Mouse (Mus musculus) cerebellum, adult 11 months (tissue): ENCODE measurements at regions not wholly inside any gene's neighbourhood (a gene's known extent, or its start where the extent isn't known, plus 50 kb on each side); places are given as distances from the start of the nearest gene placed in this dataset.

Experiments
- DNase-seq: peaks from one replicate; pipeline ENCODE4 v3.0.0; 2022

DNA sequence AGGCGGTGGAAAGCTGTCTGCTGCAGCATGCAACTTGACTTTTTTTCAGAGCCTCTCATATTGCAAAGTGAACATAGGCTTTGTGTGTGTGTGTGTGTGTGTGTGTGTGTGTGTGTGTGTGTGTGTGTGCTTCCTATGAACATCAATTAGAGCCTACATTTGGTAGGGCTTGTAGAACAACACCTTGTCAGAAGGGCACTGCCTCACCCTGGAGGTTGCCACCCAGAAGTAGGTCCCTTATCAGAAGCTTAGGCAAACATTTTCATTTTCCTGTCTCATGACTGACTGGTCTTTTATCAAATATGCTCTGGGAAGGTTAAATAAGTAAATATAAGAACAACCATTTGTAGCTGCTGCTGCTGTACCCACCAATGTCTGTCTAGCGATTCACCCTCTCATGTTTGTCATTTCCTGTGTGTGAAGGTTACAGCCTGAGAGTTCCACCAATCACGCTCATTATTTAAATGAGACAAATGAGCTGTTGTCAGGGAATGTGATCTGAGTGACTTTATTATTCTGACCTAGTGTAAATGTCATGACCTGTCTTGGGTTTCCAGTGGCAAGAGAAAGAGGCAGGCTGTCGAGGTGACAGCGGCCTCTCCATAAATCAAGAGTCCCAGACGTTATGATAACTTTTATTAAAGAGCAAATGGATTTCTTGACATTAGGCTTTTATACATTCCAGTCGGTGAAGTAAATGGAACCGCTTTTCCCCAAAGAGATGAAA is 310.1 kb downstream of the Irx1 start:
- DNase-seq, result no peak

DNA sequence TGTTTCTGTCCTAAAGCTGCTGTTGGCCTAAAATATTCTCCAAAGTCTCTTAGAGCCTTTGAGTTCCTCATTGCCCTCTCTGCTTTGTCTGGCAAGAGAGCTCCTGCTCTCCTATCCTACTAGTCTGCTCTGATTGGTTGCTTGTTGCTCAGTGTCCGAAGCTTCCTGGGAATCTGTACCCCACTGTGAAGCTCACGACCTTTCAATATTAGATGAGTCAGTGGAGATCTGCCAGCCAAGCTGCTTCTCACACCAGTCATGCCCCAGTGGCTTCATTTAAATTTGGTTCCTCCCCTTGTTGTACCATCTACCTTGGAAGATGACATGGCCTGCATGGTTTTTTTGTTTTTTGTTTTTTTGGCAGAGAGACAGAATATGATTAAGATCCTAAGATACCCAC is 313.6 kb downstream of the Irx1 start:
- no peak for DNase-seq

DNA sequence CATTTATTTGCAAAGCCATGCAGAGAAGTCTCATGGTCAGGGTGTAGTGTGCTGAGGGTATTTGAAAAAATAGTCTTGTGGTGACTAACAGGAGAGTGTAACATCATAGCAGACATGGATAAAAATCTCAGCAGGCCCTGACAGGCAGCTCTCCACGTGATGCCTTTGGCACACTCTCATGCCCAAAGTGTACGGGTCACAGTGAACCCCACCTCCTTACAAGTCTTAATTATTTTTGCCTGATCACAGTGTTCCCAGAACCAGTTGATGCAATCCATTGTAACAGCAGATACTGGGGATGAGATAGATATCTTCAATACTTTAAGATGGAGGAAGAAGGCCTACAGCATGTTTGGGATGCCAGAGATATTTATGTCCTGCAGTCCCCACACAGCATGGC is 314.5 kb downstream of the Irx1 start:
- no peak for DNase-seq

DNA sequence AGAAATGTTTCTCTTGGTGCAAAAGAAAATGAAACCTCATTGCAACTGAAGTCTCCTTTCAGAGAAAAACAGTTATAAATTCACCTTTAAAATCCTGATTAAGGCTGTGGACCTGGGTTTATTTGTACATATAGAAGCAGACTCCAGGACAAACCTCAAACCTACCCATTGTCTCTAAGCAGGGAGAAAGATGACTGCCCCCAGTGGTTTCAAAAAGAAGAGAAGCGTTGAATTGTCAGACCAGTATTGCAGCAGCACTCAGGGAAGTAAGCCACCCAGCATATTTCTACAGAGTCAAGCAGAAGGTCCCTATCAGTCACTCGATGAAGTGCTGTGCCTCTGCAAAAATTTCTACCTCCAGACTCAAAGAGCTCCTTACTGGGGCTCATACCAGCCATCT is 332.1 kb downstream of the Irx1 start:
- DNase-seq, result no peak

DNA sequence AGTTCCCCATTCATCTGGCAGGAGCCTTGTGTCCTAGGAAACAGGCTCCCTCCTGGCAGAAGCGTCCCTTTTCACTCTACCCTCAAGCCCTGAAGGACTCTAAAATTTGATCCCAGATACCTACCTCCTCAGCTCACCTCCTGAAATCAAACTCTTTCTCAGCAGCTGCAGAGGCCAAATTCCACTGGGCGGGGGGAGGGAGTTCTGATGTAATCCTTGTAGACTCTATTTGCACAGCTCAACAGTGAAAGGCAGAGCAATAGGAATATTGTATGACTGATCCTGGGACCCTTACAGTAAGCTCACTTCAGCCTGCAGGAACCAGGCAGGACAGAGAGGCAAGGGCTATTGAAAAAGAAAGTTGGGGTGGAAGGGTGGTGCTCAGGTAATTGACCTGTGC is 346.3 kb downstream of the Irx1 start:
- DNase-seq, result no peak

DNA sequence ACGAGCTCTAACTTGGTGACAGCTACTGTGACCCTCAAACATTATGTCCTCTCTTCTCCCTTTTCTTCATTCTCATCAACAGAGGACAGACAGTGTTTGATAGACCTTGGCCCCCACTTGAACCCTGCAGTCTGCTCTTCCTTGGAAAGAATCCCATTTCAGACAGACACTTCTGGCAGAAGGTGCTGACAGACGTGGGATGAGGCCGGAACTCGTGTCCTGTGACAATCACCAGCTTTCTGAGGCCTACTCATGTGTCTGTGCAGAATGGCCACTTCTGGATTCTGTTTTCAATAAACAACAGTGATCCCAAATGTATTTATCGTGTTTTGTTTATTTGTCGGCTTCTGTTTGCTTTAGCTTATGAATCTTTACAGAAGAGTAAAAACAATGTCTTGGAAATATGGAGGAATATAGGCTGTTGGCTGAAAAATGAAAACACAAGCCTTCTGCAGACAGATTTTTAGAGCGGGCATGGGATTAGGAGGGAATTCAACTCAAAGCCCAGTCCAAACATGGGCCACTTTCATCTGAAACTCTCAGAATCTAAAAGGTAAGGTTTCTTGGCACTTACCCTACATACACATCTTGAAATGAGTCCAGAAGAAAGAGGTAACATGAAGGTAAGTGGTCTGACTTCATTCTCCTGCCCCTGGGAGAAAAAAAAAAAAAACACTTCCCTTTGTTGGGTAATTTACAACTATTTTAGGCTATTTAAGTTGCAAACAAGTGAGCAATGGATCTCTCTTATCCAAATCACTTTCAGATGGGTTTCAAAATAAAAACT is 350.9 kb downstream of the Irx1 start:
- no peak for DNase-seq

DNA sequence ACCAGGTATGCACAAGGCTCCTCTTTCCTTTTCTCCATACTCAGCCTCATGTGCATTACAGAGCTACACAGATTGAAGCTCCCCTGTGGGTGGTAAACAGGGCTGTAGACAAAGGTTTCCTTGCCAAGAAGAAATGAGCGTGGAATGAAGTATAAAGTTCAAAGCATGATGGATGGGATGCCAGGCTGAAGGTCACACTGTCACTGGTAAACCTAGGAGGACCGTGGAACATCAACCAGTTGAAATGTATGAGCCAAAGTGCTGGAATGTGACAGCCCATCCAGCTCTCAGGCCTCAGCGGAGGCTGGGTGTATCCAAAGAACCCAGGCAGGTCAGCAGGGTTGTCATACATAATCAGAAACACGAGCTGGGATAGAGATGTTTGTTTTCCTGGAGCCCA is 381.0 kb downstream of the Irx1 start:
- no peak for DNase-seq

DNA sequence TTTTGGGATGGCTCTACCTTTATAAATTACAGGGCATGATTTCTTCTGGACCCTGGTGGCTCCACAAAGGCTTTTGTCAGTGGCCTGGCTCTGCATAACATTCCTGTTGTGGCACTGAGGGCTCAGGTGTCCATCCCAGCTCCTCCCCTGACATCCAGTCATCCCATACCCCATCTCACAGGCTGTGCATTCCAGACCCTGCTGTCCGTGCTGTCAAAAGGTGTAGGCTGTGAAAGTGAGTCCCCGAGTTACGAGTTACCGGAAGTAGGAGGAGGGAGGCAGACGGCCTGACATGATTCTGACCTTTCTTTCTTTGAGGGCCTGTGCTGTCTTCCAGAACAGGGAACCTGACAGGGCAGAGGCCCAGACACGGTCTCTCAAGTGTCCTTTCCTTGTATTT is 397.6 kb downstream of the Irx1 start:
- DNase-seq, result no peak

DNA sequence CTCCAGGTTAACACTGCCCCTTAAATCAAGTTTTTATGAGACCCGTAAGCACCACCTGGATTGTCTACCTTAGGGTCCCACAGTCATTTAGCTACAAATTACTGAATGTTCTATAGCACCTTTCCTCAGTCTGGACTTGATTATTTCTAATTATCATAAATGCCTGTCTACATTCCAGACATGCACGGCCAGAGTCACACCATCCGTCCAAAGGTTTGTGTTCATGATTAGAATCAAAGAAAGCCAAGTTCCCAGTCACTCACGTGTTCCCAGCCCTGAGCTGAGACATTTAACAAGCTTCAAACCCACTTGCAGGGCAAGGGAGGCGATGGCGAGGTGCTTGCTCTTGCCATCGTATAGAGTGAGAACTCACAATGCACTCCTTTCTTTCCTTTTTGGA is 398.1 kb downstream of the Irx1 start:
- no peak for DNase-seq

DNA sequence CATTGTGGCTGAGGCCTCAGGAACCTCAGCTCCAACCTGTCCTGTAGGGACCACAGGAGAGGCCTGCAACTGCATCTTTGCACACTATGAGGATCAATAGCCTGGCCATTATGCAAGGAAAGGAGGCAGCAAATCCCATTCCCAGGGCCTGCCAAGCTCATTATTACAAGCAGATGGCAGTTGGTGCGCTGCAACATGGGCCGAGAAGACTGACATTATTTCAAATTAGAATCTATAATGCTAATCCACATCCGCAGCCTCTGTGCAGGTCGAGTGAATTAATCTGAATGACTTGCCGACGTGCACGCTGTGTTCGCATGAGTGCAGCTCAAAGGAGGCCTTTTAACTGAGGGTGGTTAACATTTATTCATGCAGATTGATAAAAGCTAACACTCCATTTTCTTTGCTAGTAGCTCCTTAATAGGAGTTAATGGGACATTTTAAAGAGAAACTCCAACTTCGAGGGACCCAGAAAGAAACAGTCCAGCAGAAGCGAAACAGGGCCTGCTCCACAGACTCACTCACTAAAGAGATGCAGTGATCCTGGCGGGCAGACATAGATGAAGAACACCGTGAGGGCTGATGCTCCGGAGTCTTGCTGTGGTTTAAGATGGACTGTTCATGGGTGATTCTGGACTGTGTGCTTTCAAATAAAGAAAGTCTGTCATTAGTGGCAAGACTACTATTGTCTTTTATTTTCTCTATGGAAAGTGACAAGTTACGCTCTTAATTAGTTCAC is 404.9 kb downstream of the Irx1 start:
- DNase-seq, result no peak

DNA sequence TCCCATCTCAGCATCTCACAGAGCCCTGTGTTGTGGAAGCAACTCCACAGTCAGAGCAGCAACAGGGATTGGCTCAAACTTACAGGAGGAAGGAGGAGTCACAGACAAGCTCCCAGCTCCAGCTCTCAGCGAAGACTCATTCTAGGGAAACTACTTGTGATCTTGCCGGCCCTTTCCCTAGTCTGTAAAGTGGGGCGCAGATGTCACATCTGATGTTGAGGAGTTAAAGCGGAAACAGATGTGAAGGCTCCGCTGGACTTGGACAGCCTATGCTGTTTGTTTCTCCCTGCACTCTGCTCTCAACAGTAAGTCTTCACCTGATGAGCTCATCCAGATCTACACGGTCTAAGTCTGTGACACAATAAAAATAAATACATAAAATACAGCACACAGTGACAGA is 408.1 kb downstream of the Irx1 start:
- no peak for DNase-seq

DNA sequence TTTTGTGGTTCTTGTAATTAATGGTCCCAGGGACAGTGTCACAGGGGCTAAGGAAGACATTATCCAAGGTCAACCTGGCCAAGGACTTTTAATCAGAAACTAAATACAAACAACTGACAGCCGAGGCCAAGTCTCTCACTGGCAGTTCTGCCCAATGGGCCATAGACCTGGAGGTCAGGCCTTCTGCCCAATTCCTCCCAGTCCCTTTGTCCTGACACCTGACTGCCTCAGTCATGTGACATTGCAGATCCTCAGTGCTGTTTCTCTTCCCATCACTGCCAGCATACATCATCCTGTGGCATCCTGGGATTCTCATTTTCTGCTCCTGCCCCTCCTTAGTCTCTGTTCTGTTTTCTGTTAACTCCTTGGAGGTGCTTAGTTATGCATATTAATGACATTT is 413.4 kb downstream of the Irx1 start:
- no peak for DNase-seq

DNA sequence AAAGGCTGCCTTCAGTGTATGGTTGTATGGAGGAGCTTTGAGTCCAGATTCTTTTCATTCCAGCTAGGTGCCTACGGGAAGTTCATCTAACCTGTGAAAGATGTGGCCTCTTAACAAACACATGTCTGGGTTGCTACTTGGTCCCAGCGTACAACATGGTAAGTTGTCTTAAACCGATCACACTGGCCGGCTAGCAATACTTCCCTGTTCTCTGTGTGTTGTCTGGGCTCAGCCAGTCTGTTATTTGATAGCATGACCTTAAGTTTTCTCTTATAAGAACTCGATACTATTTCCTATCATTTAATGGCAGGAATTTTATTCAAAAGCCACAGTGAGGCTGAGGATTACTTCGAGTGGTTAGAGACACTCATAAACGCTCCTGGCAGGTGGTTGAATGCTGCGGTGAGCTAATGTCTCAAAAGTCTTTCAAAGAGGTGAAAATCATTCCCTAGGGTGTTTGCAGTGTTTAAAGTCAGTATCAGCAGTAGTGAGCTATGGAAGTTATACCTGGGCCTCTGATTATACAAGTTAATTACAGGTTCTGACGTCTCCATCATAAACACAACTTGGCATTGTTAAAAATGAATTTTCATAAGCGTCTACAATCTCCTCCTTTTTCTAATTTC is 414.2 kb downstream of the Irx1 start:
- DNase-seq, result no peak

DNA sequence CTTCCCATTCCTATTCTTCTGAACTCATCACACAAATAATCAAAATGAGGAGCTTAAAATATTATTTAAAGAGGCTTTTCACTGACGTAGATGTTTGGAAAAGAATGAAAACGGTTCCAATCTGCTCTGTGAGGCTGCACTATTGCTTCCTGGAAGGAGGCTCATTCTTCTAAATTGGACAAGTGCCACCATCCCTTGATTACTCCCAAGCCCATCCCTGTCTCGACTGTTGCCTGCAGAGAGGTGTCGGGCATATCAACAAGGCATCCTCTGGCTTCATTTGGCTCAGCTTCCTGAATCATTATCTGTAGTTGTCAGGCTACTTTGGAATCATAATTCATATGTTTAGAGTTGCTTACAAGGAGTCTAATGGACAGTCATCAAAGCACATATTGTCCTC is 425.3 kb downstream of the Irx1 start:
- no peak for DNase-seq

DNA sequence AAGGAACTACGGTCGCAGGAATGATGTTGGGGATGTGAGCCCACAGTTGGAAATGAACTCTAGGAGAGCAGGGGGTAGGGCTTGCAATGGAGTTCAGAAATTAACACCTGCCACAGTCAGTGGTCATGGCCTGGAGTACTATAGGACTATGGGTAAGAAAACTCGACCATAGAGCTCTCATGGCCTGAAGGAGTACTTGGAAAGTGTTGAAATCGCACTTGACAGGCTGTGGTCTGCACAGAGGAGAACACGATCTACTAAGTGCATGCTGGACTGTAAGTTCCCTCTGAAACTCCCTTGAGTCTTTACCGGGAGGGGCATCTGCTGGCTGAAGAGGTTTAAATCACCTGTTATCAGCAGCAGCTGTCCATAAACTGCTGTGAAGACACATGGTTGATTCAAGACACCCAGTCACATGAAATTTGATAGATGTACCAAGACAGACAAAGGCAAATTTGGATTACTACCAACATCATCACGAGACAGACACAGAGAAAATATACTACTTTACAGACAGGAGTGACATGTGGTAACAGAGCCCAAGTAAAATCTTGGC is 430.6 kb downstream of the Irx1 start:
- no peak for DNase-seq

DNA sequence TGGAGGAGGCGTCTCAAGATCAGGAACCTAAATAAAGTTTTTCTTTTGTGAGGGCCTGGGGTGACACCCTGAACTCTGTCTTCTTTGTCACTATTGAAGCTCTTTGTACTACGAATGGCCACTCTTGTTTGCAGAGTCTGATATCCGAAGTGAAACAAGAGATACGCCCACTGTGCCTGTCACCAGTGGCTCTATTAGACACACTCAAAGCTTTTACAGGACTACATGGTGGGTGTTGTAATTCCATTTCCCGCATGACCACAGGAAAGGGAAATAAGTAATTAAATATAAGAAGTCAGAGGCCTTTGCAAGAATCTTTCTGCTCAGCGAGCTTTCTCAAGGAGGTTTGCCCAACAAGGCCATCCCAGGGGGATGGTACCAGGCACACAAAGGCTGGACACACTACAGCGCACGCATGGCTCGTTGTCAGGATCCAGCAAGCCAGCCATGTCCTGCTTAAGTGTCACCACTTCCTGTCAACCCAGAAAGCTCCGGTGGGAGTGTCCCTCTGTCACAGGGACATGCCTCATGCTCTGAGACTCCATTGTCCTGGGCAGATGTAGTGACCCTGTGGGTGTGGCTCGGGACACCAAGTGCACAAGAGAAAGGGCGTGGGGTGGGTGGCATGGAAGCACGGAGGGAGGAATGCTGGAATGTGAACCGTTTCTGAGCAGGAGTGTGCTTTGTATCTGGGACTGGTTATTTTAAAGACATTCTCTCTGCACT is 434.0 kb downstream of the Irx1 start:
- no peak for DNase-seq

DNA sequence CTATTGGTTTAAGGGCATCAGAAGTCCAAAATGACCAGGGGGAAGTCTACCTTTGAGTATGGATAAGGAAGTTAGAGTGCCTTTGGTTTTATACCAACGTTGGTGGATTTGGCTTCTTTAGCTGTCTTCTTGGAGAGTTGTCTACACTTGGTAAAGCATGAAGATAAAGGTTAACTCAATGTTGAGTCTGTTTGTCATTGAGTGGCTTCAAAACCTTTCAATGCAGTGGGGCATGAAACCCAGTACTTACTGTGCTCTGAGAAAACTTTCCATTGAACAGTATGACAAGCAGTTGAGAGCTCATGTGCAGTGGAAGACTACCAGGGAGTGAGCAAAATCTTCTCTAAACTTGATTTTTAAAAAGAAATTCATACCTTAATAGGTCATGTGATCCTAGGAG is 445.7 kb downstream of the Irx1 start:
- DNase-seq, result no peak

DNA sequence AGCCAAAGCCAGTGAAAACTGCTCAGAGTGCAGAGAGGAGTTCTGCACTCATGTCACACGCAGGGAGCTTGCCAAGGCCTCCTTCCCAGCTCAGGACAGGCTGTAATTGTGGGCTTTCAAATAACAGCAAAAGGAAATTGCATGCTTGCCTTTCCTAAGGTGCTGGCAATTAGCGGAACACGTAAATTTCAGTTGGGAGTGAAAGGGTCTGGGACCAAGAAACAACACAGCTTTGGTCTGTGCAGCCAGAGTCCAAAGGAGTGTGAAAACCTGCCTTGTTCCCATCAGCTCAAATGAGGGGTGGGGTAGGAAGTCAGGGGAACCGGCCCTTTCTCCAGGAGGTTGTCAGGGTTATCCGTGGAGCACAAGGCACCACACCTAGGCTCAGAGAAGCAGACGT is 450.3 kb downstream of the Irx1 start:
- no peak for DNase-seq

DNA sequence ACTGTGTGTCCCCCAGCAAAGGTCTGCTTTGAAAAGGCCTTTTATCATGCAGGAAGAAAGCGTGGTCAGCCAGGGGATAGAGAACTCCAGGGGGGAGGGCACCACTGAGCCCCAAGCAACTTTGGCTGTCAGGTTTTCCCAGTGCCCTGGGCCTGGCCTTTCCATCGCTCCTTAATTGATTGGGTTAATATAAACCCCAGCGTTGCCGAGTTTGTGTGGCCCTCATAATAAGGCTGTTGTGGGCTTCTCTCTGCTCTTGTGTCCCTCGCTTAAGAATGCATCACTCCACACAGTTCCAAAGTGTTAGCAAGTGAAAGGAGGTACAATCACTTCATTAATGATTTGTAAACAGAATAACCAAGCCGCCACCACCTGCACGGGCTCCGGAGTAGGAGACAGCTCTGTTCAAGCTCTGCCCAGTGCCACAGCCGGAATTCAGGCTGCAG is 455.5 kb downstream of the Irx1 start:
- DNase-seq, result no peak

DNA sequence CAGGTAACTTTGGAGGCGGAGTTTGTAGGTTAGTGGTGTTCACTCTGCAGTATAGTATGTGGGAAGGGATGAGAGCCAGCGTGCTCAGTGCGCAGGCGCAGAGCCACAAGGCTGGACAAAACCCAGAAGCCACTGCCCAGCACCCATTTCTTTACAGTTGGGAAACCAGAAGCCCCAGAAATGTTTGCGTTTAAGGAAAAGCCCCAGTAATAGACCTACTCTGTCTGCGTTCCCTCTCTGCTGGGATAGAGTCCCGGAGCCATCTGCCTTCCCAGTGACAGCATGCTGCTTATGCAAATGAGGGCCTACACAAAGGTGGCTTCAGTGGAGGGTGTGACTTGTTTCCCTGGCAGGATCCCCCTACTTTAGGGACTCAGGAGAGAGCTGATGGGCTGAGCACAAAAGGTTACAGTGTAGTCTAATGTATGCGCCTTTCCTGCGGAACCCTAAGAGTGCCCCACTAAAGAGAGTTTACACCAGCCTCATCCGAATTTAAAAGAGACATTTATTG is 456.0 kb downstream of the Irx1 start:
- no peak for DNase-seq

DNA sequence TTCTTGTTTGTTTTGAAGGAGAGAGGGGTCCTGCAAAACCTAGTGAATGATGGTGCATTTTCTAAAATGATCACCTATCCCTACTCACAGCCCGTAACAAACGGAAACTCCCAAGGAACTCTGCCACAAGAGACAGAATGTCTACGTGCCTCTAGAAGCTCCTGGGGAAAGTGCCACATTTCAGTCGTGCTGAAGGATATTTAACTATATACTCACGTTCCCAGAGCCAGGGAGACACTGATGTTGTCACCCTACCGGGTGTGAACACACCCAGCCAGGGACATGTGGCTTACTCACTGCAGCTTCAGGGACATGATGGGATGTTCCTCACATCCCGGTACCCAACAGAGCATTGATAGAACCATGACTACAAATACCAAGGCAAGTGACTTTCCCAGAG is 456.7 kb downstream of the Irx1 start:
- DNase-seq, result no peak

DNA sequence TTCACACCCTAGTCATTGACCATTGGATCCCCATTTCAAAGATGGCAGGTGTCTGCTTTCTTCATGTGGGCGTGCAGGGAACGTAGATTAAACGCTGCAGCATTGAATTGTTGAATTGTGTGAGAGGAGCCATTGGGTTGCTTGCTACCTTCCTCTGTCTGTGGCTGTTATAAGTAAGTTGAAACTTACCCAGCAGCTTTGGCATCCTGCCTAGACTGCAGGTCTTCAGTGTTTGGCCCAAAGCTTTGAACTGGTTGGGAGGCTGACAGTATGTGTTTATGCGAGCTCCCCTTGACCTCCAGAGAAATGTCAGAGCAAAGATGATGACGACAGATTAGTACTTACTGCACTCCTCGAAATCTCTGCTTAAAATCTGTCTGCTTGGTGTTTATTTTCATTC is 473.8 kb downstream of the Irx1 start:
- no peak for DNase-seq
